ENCODE assay signal across 8 mouse cellular contexts in genomic region chr7:99267251-99267896, GRCm38 (mm10). TPM values are rescaled to one million over a fixed set of nuclear protein-coding genes. Genes with fewer than 3 reads are reported as not detected.
DNase-seq lines count a peak whose midpoint lies in the region; ATAC-seq lines count a peak whose summit lies in the region.

TSS of gene Map6 (plus strand) at chr7:99267447.

- H3K4me2 ChIP-seq in hindbrain, embryonic 12.5 days (replicated peaks), result peak within 1 kb of the TSS; percentile 83
- peak within 1 kb of the TSS; percentile 90 for H3K4me2 ChIP-seq in midbrain, embryonic 15.5 days

- peaks cover 42% of the 10 kb centered on the region for H3K4me1 ChIP-seq in hindbrain, embryonic 12.5 days
- peaks cover 28% of the 10 kb centered on the region for H3K4me1 ChIP-seq in limb, embryonic 10.5 days
- peaks cover 40% of the 10 kb centered on the region for H3K4me1 ChIP-seq in midbrain, embryonic 15.5 days

- H3K9me3 ChIP-seq in hindbrain, embryonic 12.5 days (replicated peaks), result no peaks in the 10 kb centered on the region
- H3K9me3 ChIP-seq in limb, embryonic 10.5 days (replicated peaks), result no peaks in the 10 kb centered on the region
- H3K9me3 ChIP-seq in midbrain, embryonic 15.5 days, result no peaks in the 10 kb centered on the region

- H3K4me3 ChIP-seq in hindbrain, embryonic 12.5 days, result peak within 1 kb of the TSS; percentile 82
- H3K4me3 ChIP-seq in limb, embryonic 10.5 days, result peak within 1 kb of the TSS; percentile 72
- peak within 1 kb of the TSS; percentile 67 for H3K4me3 ChIP-seq in midbrain, embryonic 15.5 days

- WGBS in hindbrain, embryonic 12.5 days, result under 1% methylated on average over 34 of the region's 34 CpGs
- 2% methylated on average over 34 of the region's 34 CpGs for WGBS in limb, embryonic 10.5 days
- WGBS in midbrain, embryonic 15.5 days, result under 1% methylated on average over 33 of the region's 34 CpGs

- no peak for DNase-seq in adrenal gland, postnatal 10 days
- DNase-seq in adrenal gland, adult 18-20 months (ENCODE audit: low spot score in 2 of 2), result no peak
- DNase-seq in MEL-GATA-1-ER (ENCODE audit: extremely low read depth, low read depth), result peak; percentile 33
- peak; percentile 59 for DNase-seq in embryo, embryonic 10 days (ENCODE audit: low spot score)
- no peak for DNase-seq in limb, embryonic 10.5 days (ENCODE audit: low spot score)
- DNase-seq in ovary, postnatal 10 days (ENCODE audit: low spot score), result no peak

- no peaks in the 10 kb centered on the region for H3K36me3 ChIP-seq in hindbrain, embryonic 12.5 days
- no peaks in the 10 kb centered on the region for H3K36me3 ChIP-seq in limb, embryonic 10.5 days
- no peaks in the 10 kb centered on the region for H3K36me3 ChIP-seq in midbrain, embryonic 15.5 days (replicated peaks)

- H3K27ac ChIP-seq in hindbrain, embryonic 12.5 days, result peak within 1 kb of the TSS; percentile 99
- H3K27ac ChIP-seq in limb, embryonic 10.5 days, result peak within 1 kb of the TSS; percentile 73
- H3K27ac ChIP-seq in midbrain, embryonic 15.5 days, result peak within 1 kb of the TSS; percentile 96

- H3K9ac ChIP-seq in hindbrain, embryonic 12.5 days, result peak within 1 kb of the TSS; percentile 88
- H3K9ac ChIP-seq in midbrain, embryonic 15.5 days, result peak within 1 kb of the TSS; percentile 81

- ATAC-seq in hindbrain, embryonic 12.5 days (ENCODE audit: low FRiP score), result peak; percentile 81
- peak; percentile 79 for ATAC-seq in midbrain, embryonic 15.5 days (replicated peaks)

- H3K27me3 ChIP-seq in hindbrain, embryonic 12.5 days, result peaks cover 11% of the 10 kb centered on the region; the same call in 1 of the 2 replicates
- peaks cover 74% of the 10 kb centered on the region for H3K27me3 ChIP-seq in limb, embryonic 10.5 days (ENCODE audit: low read depth, poor library complexity, severe bottlenecking)
- no peaks in the 10 kb centered on the region for H3K27me3 ChIP-seq in midbrain, embryonic 15.5 days (replicated peaks)

RNA-seq across cellular contexts. Expression of gene Map6, which starts in this region (rescaled TPM):
- total RNA-seq in adrenal gland, postnatal 10 days (2021), result 10 to 100 TPM; 10.4 to 15.6 TPM
- total RNA-seq in adrenal gland, adult 18-20 months (2021), result 10 to 100 TPM in 1 of 2 experiments, 1 to 10 TPM in 1; 6.6 to 10.9 TPM
- 103 and 105 TPM in 2 replicates for polyA plus RNA-seq in hindbrain, embryonic 12.5 days (2016; fragmentation: Nextera tagmentation; extraction: Ambion mirVana)
- 3.1 and 5.4 TPM in 2 replicates for polyA plus RNA-seq in limb, embryonic 10.5 days (2016; fragmentation: Nextera tagmentation; extraction: Ambion mirVana)
- 153 and 155 TPM in 2 replicates for polyA plus RNA-seq in midbrain, embryonic 15.5 days (2015; fragmentation: Nextera tagmentation; extraction: Ambion mirVana)

Comparison
In these comparisons a context has a peak if more than half of its experiments do, and no peak if none do; other contexts are left out.
1. RNA of gene Map6 (polyA plus RNA-seq): 153 to 155 TPM in midbrain, embryonic 15.5 days and 103 to 105 TPM in hindbrain, embryonic 12.5 days; 3.1 to 5.4 TPM in limb, embryonic 10.5 days; every median in the first group is over 10 times any median in the second.
2. DNase-seq: peak in MEL-GATA-1-ER (single experiment) and embryo, embryonic 10 days (single experiment); none in adrenal gland, postnatal 10 days (single experiment), adrenal gland, adult 18-20 months (0 of 2), limb, embryonic 10.5 days (single experiment) and ovary, postnatal 10 days (single experiment).
3. Peak in every context shown above with its lines, with median percentiles within 50 percentile points of each other: H3K27ac ChIP-seq and H3K4me3 ChIP-seq.